In the genomic region with DNA sequence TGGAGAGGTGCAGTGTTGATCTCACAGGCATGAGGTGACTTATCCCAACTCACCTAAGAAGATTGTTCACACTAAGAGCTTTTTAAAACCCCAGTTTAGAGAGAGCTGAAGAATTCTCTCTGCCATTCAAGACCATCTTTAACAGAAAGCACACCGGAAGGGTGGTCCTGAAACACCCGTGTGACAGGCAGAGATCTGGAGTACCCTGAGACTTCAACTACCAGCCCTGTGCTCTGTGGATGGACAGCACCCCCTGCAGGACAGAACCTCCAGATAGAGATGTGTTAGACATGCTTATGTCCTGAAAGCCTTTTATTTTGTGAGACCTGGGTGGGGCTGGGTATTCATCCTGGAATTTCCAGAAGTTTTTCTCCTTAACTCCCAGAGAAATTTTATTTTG, we compare ENCODE assay signal across 9 mouse cellular contexts. TPM values are rescaled to one million over a fixed set of nuclear protein-coding genes. Genes with fewer than 3 reads are reported as not detected.
DNase-seq lines count a peak whose midpoint lies in the region; ATAC-seq lines count a peak whose summit lies in the region.
"Had no signal": no experiment of that assay in that cellular context is flagged by ENCODE, and none has a peak within 500 bp of the region (broad histone marks: within the 10 kb centered on the region; RNA-seq: fewer than 3 reads in every experiment).

No protein-coding gene starts in this region.

- H3K4me2 ChIP-seq in forebrain, embryonic 16.5 days (ENCODE audit: low read length) = no peak overlapping the region

- H3K4me1 ChIP-seq in forebrain, embryonic 16.5 days (replicated peaks; ENCODE audit: control insufficient read depth, insufficient read depth, low read length) = peaks cover 15% of the 10 kb centered on the region; the same call in 1 of the 2 replicates

- no peak overlapping the region for H3K27ac ChIP-seq in forebrain, embryonic 16.5 days (ENCODE audit: low read length)

- H3K9ac ChIP-seq in forebrain, embryonic 16.5 days (replicated peaks; ENCODE audit: low read depth, low read length) = no peak overlapping the region

- no peaks in the 10 kb centered on the region for H3K27me3 ChIP-seq in forebrain, embryonic 16.5 days (replicated peaks; ENCODE audit: control insufficient read depth, insufficient read depth, low read length)

- DNase-seq in adrenal gland, postnatal 10 days = peak; percentile 41
- no peak for DNase-seq in adrenal gland, adult 2 months
- peak; percentile 48 for DNase-seq in layer of hippocampus, adult 11-12 months (ENCODE audit: low spot score)
- no peak for DNase-seq in layer of hippocampus, adult 9-10 months (ENCODE audit: low spot score)
- DNase-seq in ZHBTc4 (ENCODE audit: low read depth, low spot score) = peak; percentile 88
- DNase-seq in kidney, postnatal 4 days = peak; percentile 51 to 60
- DNase-seq in thymus, postnatal 0 days (ENCODE audit: low spot score) = peak; percentile 39

- no peaks in the 10 kb centered on the region for H3K36me3 ChIP-seq in forebrain, embryonic 16.5 days (ENCODE audit: control insufficient read depth, insufficient read depth)

- no peak overlapping the region for H3K4me3 ChIP-seq in forebrain, embryonic 16.5 days (replicated peaks; ENCODE audit: low read length)

- no peaks in the 10 kb centered on the region for H3K9me3 ChIP-seq in forebrain, embryonic 16.5 days (ENCODE audit: control insufficient read depth, low read length)

- 64% methylated on average over 2 of the region's 2 CpGs for WGBS in forebrain, embryonic 16.5 days

- ATAC-seq in forebrain, embryonic 16.5 days = no peak

RNA-seq across cellular contexts. Expression of a gene that starts 23.6 kb away (rescaled TPM):
- total RNA-seq in adrenal gland, postnatal 10 days (2021) = under 1 TPM; 0.06 to 0.12 TPM
- not detected for total RNA-seq in adrenal gland, adult 2 months (2021)
- not detected in 2 replicates for polyA plus RNA-seq in adrenal gland, adult 2 months (2012; rRNA removed)
- polyA plus RNA-seq in thymus, postnatal 0 days (2015; fragmentation: Nextera tagmentation; extraction: Ambion mirVana) = 1.2 and 1.3 TPM in 2 replicates
- polyA plus RNA-seq in forebrain, embryonic 16.5 days (2015; fragmentation: Nextera tagmentation; extraction: Ambion mirVana) = 3.0 and 4.3 TPM in 2 replicates
- polyA plus RNA-seq: heart, embryonic 14.5 days had no signal

RNA-seq across cellular contexts. Expression of a gene that starts 34.9 kb away (rescaled TPM):
- total RNA-seq in adrenal gland, postnatal 10 days (2021) = 1 to 10 TPM; 4.5 to 4.6 TPM
- total RNA-seq in adrenal gland, adult 2 months (2021) = 10 to 100 TPM in 1 of 2 experiments, 1 to 10 TPM in 1; 9.4 to 15.0 TPM
- polyA plus RNA-seq in adrenal gland, adult 2 months (2012; rRNA removed) = 63.1 and 84.9 TPM in 2 replicates
- polyA plus RNA-seq in thymus, postnatal 0 days (2015; fragmentation: Nextera tagmentation; extraction: Ambion mirVana) = 23.8 and 28.4 TPM in 2 replicates
- polyA plus RNA-seq in forebrain, embryonic 16.5 days (2015; fragmentation: Nextera tagmentation; extraction: Ambion mirVana) = 1.5 and 1.8 TPM in 2 replicates

Comparison
In these comparisons a context has a peak if more than half of its experiments do, and no peak if none do; other contexts are left out.
1. DNase-seq: peak in adrenal gland, postnatal 10 days (single experiment), layer of hippocampus, adult 11-12 months (single experiment), ZHBTc4 (single experiment), kidney, postnatal 4 days (2 of 2) and thymus, postnatal 0 days (single experiment); none in adrenal gland, adult 2 months (single experiment) and layer of hippocampus, adult 9-10 months (single experiment).